Mouse (Mus musculus) liver (tissue): Measurements from ENCODE around the gene H13.

Experiments
- DNase-seq: peaks from one replicate; pipeline ENCODE4 v3.0.0-alpha.2; 2020; ENCODE audit warnings: mixed read lengths

Gene H13

DNA sequence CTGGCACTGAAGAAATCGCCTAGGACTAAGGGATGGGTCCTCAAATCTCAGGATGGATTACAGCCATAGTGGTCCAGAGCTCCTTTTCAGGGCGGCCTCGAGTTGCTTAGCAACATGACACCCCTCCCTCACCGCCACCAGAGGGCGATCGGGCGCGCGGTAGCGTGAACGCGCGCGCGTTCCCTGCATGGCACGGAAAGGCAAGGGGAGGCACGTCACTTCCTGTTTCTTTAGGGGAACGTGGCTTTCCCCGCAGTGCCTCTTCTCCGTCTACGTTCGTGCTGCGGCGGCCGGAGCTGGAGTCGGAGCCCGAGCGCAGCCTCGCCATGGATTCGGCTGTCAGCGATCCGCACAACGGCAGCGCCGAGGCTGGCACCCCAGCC, at the start of gene H13:
Gene H13, plus strand, starts transcription at position 206 of the 383 bp plus-strand sequence.
- peak; percentile 88 for DNase-seq

GRCm38 (mm10) chr2:152620367-152621134, 48.7 kb upstream of the H13 start:
- DNase-seq = no peak

GRCm38 (mm10) chr2:152622151-152622550, 47.1 kb upstream of the H13 start:
- no peak for DNase-seq

GRCm38 (mm10) chr2:152622953-152623352, 46.3 kb upstream of the H13 start, which contains the start of gene Defb25:
Gene Defb25 (minus strand): TSS chr2:152623053.
- DNase-seq = no peak

DNA sequence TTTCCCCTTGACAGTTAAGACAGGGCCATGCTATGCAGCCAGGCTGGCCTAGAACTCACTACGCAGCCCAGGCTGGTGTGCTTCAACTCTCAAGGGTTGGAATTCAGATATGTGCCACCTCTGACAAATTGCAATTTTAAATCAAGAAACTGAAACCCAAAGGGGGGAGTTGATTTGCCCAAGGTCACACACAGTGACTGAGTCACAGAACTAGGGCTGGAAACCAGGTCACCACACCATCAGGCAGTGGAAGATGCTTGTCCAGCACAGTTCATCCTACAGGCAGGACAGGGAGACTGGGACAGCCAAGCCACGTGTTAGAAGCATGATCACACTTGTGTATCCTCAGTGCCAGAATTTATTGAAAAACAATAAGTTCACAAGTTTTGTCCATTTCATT, 44.7 kb upstream of the H13 start:
- no peak for DNase-seq

DNA sequence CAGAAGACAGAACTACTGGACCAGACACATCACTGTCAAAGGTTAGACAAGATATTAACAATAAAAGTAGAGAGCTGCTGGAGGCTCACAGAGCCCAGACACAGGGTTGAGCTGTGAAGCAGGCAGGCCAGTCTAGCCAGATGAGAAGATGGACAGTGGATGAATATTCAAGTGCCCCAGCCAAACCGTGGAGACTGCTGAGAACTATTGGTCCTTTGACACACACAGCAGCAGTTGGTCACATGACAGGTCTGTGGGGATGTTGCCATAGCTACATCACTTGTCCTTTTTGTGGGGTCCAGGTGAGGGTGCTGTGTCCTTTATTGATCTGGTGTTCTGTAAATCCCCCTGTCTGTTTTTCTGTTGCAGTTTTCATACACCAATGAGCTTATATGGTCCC, 44.0 kb upstream of the H13 start:
- no peak for DNase-seq

GRCm38 (mm10) chr2:152626774-152627591, 42.3 kb upstream of the H13 start, which contains the start of gene Rem1:
Gene Rem1 (plus strand): TSS chr2:152626951.
- peak; percentile 9 for DNase-seq

GRCm38 (mm10) chr2:152628066-152628465, 41.2 kb upstream of the H13 start:
- no peak for DNase-seq

DNA sequence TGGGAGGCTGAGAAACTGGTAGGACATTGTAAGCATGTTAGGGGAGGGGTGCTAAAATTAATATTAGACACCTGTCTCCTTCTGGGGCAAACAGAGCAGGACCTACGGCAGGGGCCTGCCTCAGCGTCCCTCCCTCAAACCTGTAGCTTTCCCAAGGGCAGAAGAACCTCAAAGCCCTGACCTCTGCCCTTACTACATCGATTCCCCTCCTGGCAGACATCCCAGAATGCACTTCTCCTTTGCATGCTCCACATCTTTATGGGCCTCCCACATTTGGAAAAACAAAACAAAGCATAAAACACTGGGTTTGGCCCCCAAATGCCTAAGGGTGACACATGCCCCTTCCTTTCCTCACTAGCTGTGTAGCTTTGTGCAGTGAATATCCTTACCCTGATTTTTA, 40.0 kb upstream of the H13 start:
- no peak for DNase-seq

DNA sequence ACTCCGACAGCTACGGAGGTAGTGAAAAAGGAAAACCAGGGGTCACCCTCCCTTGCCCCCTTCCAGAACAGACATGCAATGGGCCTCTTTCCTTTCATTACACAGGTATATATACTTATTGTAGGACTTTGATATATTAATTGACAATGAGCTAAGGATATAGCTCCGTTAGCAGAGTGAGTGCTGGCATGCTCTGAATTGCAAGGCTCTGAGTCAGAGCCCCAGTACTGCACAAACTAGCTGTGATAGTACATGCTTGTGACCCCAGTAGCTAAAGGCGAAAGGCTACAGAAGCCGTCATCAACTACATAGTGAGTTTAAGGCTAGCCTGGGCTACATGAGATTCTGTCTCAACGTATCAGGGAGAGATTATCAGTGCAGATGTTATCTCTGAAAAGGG, 39.4 kb upstream of the H13 start:
- no peak for DNase-seq

- DNase-seq = peak; percentile 22
Measured at GRCm38 (mm10) chr2:152633334-152633733, 35.9 kb upstream of the H13 start.

DNA sequence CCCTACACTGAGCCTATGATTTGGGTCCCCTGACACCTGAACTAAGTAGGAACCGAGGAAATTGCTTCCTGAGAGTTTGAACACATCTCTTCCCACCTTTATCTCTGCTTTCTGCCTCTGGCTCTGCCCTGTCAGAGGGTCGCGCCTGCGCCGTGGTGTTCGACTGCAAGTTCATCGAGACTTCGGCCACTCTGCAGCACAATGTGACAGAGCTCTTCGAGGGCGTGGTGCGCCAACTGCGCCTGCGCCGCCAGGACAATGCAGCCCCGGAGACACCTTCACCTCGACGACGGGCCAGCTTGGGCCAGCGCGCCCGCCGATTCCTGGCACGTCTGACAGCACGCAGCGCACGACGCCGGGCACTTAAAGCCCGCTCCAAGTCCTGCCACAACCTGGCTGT, 35.0 kb upstream of the H13 start:
- no peak for DNase-seq

- peak; percentile 57 for DNase-seq
Measured at GRCm38 (mm10) chr2:152636246-152637005, 32.8 kb upstream of the H13 start.

DNA sequence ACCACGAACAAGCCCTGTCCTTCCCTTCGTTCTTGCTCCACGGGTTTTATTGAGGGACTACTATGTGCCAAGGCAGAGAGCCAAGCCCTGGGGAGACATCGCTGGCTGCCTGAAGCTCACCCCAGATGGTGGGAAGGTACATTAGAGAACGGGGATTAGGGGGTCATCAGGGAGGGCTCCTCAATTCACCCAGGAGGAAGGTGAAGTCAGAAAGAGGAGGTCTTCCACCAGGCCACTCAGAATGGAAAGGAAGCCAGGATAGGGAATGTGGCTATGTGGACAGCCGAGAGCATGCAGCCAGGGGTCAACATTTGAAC, 32.3 kb upstream of the H13 start:
- no peak for DNase-seq

GRCm38 (mm10) chr2:152637381-152637780, 31.9 kb upstream of the H13 start:
- DNase-seq = no peak

GRCm38 (mm10) chr2:152638865-152639264, 30.4 kb upstream of the H13 start:
- no peak for DNase-seq

DNA sequence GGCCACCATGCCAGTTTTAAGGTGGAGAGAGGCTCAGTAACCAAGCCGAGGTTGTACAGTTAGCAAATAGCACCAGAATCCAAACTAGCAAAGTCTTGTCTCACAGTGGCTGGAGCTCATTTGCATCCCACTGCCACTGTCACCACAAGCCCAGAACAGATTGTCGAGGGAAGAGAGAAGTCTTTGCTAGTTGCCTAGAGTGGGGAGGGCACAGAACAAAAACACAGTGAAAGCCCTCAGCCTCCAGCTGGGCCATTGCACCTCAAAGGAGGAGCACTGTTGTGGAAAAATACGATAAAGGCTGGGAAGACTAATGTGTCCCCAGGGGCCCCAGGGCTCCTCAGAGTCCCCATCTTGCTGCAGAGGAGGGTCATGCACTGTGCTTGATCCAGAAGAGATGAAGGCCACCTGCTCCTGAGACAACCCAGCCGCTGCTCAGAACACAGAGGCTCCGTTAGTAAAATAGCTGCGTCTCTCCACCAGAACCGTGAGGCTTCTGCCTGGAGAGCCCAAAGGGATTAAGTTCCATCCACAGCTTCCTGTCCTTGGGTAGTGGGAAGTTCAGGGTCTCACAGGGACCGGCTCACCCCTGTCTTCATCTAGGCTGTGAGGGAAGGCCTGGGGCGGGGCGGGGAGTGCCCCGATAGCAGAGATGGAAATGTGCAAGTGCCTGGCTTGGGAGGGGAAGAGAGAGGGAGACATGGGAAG, 29.7 kb upstream of the H13 start:
- no peak for DNase-seq

DNA sequence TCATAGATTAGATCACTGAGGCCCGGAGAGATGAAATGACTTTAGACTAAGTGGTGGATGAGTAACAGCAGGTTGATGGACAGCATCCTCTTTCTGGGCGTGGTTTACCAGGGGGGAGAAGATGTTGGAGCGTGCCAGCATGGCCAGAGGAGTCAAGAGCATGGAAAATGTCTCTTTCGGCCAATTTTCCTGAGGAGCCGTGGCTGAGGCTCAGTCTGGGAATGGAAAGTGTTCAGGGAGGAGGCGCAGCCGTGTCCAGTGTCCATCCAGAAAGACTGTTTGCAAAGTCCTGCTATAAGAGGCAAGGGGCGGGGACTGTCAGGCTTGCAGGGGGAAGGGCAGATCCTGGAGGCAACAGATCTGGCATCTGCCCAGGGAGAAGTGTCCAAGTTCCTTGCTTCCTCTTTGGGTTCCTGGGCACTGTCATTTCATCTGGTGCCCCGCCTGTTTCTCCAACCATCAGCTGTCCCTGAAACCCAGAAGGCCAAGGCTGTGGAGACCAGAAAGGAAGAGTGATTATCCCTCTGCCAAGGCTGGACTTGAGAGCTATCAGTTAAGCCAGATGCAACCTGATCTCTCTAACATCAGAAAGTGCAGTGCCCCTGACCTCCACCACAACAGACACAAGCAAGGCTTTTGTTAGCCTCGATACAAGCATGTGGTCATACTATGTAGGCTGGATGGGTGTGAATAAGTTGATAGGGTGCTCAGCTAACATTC, 16.2 kb upstream of the H13 start:
- DNase-seq = no peak

GRCm38 (mm10) chr2:152653874-152654715, 15.2 kb upstream of the H13 start:
- DNase-seq = no peak

- DNase-seq = peak; percentile 16
Measured at GRCm38 (mm10) chr2:152657398-152657797, 11.9 kb upstream of the H13 start.

- no peak for DNase-seq
Measured at GRCm38 (mm10) chr2:152661163-152661562, 8.1 kb upstream of the H13 start.
